Mouse (Mus musculus) CH12.LX (cell line): ENCODE results near the gene Brat1. TPM values are rescaled to one million over a fixed set of nuclear protein-coding genes. Genes with fewer than 3 reads are reported as not detected.
"Not testable (repeated sequence)": the region's sequence is repeated elsewhere in the genome, so short reads cannot be mapped to it uniquely, and the experiment has no call there.

Experiments
- DNase-seq: peaks from one replicate; pipeline ENCODE4 v3.0.0-alpha.2; 2013; ENCODE audit errors: extremely low read depth
- H3K27ac ChIP-seq: 2 replicates; pipeline ENCODE4 v1.5.1; 2012; ENCODE audit warnings: low read depth, mild to moderate bottlenecking, control low read depth, moderate library complexity; ENCODE audit not compliant: insufficient read depth
- H3K27me3 ChIP-seq: replicated peaks from 2 replicates; pipeline ENCODE3; 2012; ENCODE audit warnings: inconsistent platforms
- H3K36me3 ChIP-seq, 2 experiments: replicated peaks in 1 of 2; 2 replicates each; pipeline versions ENCODE3 to v1.6.1; 2012; ENCODE audit warnings: inconsistent platforms in 1 of 2, low read length in 1 of 2, mild to moderate bottlenecking in 1 of 2, mixed read lengths in 1 of 2, moderate library complexity in 1 of 2; ENCODE audit not compliant: control insufficient read depth in 1 of 2, insufficient read depth in 1 of 2
- H3K4me1 ChIP-seq, 2 experiments: 2 replicates each; pipeline ENCODE4 v1.6.1; 2012; ENCODE audit warnings: inconsistent platforms in 1 of 2, moderate library complexity in 1 of 2; ENCODE audit not compliant: insufficient read depth in 2 of 2, control insufficient read depth in 1 of 2
- H3K4me2 ChIP-seq: 2 replicates; pipeline ENCODE4 v1.6.1; 2012; ENCODE audit warnings: low read depth, mild to moderate bottlenecking, control low read depth; ENCODE audit not compliant: poor library complexity, insufficient read depth, severe bottlenecking
- H3K4me3 ChIP-seq, 3 experiments: fragments of 150-350 bp in 1 of 3; sonication (generic) in 1 of 3; replicated peaks in 1 of 3; 2 replicates each; pipeline versions ENCODE3 to v1.5.1; 2011 to 2012; ENCODE audit warnings: low read depth in 2 of 3, low read length in 2 of 3, mild to moderate bottlenecking in 2 of 3, moderate library complexity in 2 of 3, control low read depth in 1 of 3, improper control_type of control experiment in 1 of 3, inconsistent platforms in 1 of 3, mixed read lengths in 1 of 3; ENCODE audit not compliant: poor library complexity in 1 of 3
- H3K79me2 ChIP-seq: replicated peaks from 2 replicates; pipeline ENCODE4 v1.6.1; 2012; ENCODE audit warnings: mild to moderate bottlenecking, moderate library complexity; ENCODE audit not compliant: control insufficient read depth, poor library complexity, insufficient read depth, severe bottlenecking; ENCODE audit errors: extremely low read depth
- H3K9ac ChIP-seq: 2 replicates; pipeline ENCODE4 v1.6.1; 2012; ENCODE audit warnings: low read depth, mild to moderate bottlenecking, control low read depth, moderate library complexity; ENCODE audit not compliant: insufficient read depth
- H3K9me3 ChIP-seq: replicated peaks from 2 replicates; pipeline ENCODE3; 2012; ENCODE audit warnings: low read length, inconsistent platforms, mixed read lengths
- CHD2 ChIP-seq: IDR thresholded peaks from 2 replicates; pipeline ENCODE4 v1.6.1; 2011; ENCODE audit warnings: low read length, improper control_type of control experiment
- CTCF ChIP-seq, 2 experiments: IDR thresholded peaks in 1 of 2; conservative IDR thresholded peaks in 1 of 2; 2 replicates each; pipeline ENCODE4 v1.5.1; 2011 to 2012; ENCODE audit warnings: low read depth in 2 of 2, low read length in 2 of 2, improper control_type of control experiment in 1 of 2, inconsistent platforms in 1 of 2, mild to moderate bottlenecking in 1 of 2, moderate library complexity in 1 of 2
- EP300 ChIP-seq: IDR thresholded peaks from 2 replicates; pipeline ENCODE4 v1.6.1; 2011; ENCODE audit warnings: low read length, improper control_type of control experiment
- GABPA ChIP-seq: IDR thresholded peaks from 2 replicates; pipeline ENCODE4 v1.6.1; 2012; ENCODE audit warnings: low read depth, low read length, improper control_type of control experiment, inconsistent platforms; ENCODE audit not compliant: insufficient replicate concordance
- IRF4 ChIP-seq: IDR thresholded peaks from 2 replicates; pipeline ENCODE4 v1.6.1; 2014; ENCODE audit warnings: low read depth, mild to moderate bottlenecking, inconsistent platforms, low read length, improper control_type of control experiment
- JUN ChIP-seq: IDR thresholded peaks from 2 replicates; pipeline ENCODE4 v1.6.1; 2011; ENCODE audit warnings: low read depth, mild to moderate bottlenecking, low read length, improper control_type of control experiment, moderate library complexity; ENCODE audit not compliant: insufficient read depth
- JUND ChIP-seq: conservative IDR thresholded peaks from 2 replicates; pipeline ENCODE4 v1.6.1; 2011; ENCODE audit warnings: low read depth, low read length, improper control_type of control experiment
- MAFK ChIP-seq: IDR thresholded peaks from 2 replicates; pipeline ENCODE4 v1.6.1; 2011; ENCODE audit warnings: low read length, improper control_type of control experiment; ENCODE audit not compliant: insufficient replicate concordance
- MAX ChIP-seq: IDR thresholded peaks from 2 replicates; pipeline ENCODE4 v1.6.1; 2011; ENCODE audit warnings: low read length, improper control_type of control experiment
- NELFE ChIP-seq: IDR thresholded peaks from 2 replicates; pipeline ENCODE4 v1.6.1; 2011; ENCODE audit warnings: low read depth, low read length, improper control_type of control experiment
- NRF1 ChIP-seq: IDR thresholded peaks from 2 replicates; pipeline ENCODE4 v1.6.1; 2014; ENCODE audit warnings: low read depth, mild to moderate bottlenecking, inconsistent platforms, low read length, improper control_type of control experiment, moderate library complexity
- RAD21 ChIP-seq: IDR thresholded peaks from 2 replicates; pipeline ENCODE4 v1.6.1; 2011; ENCODE audit warnings: low read depth, mild to moderate bottlenecking, low read length, improper control_type of control experiment, moderate library complexity
- RCOR1 ChIP-seq: conservative IDR thresholded peaks from 2 replicates; pipeline ENCODE4 v1.6.1; 2012; ENCODE audit warnings: low read depth, mild to moderate bottlenecking, inconsistent platforms, low read length, improper control_type of control experiment
- SMC3 ChIP-seq: IDR thresholded peaks from 2 replicates; pipeline ENCODE4 v1.6.1; 2011; ENCODE audit warnings: low read depth, low read length, improper control_type of control experiment
- TBP ChIP-seq: conservative IDR thresholded peaks from 2 replicates; pipeline ENCODE4 v1.6.1; 2011; ENCODE audit warnings: low read depth, low read length, improper control_type of control experiment
- USF1 ChIP-seq: IDR thresholded peaks from 2 replicates; pipeline ENCODE4 v1.6.1; 2014; ENCODE audit warnings: low read depth, mild to moderate bottlenecking, inconsistent platforms, low read length, improper control_type of control experiment
- USF2 ChIP-seq: conservative IDR thresholded peaks from 2 replicates; pipeline ENCODE4 v1.6.1; 2011; ENCODE audit warnings: low read depth, low read length, improper control_type of control experiment
- ZC3H11A ChIP-seq: IDR thresholded peaks from 2 replicates; pipeline ENCODE4 v1.6.1; 2012; ENCODE audit warnings: low read depth, mild to moderate bottlenecking, inconsistent platforms, low read length, improper control_type of control experiment
- ZMIZ1 ChIP-seq: IDR thresholded peaks from 2 replicates; pipeline ENCODE4 v1.6.1; 2012; ENCODE audit warnings: low read depth, mild to moderate bottlenecking, inconsistent platforms, low read length, improper control_type of control experiment
- ZNF384 ChIP-seq: IDR thresholded peaks from 2 replicates; pipeline ENCODE4 v1.6.1; 2012; ENCODE audit warnings: low read depth, low read length, improper control_type of control experiment, inconsistent platforms
- dilution Hi-C: fragments of 300-500 bp; cut with MboI; formaldehyde crosslinking; loops from 2 replicates; pipeline ENCODE4 v1.14.3; 2020; ENCODE audit warnings: low sequenced_read_pairs; ENCODE audit not compliant: extremely low pct_unique_long_range_greater_than_20kb, extremely low pct_ligation_motif_present
- in situ Hi-C: fragments of 300-500 bp; cut with MboI; formaldehyde crosslinking; loops from 3 replicates; pipeline ENCODE4 v1.14.3; 2019; ENCODE audit warnings: low sequenced_read_pairs, low pct_ligation_motif_present, low pct_unique_long_range_greater_than_20kb, mixed read lengths
- polyA plus RNA-seq: library from polyadenylated mRNA; unstranded; fragments of >175 nt; gene quantifications from 2 replicates; pipeline ENCODE4 v1.2.1, GENCODE M21; 2012; ENCODE audit warnings: low read depth; ENCODE audit not compliant: insufficient read length
- total RNA-seq, 2 experiments: library from RNA; depleted of rRNA; stranded (reverse); fragments of 300-350 nt in 1 of 2; fragments of >200 nt in 1 of 2; gene quantifications; 2 replicates each; pipeline ENCODE4 v1.2.3; 2012 to 2014

Gene Brat1
- total and polyA plus RNA-seq, 3 experiments: 9.8 to 15.0 (median 10.9) TPM

GRCm38 (mm10) chr5:140663621-140664180 is 41.1 kb upstream of the Brat1 start:
- H3K27ac ChIP-seq: no peak overlapping the region
- dilution Hi-C loops: no loop called here
- H3K4me1 ChIP-seq: peaks cover 9 to 56% of the 10 kb centered on the region in 2 experiments
- peaks cover 1 to 10% of the 10 kb centered on the region in 2 experiments for H3K36me3 ChIP-seq
- H3K27me3 ChIP-seq: no peaks in the 10 kb centered on the region
- no peak overlapping the region for H3K9ac ChIP-seq
- no peaks in the 10 kb centered on the region for H3K79me2 ChIP-seq
- H3K9me3 ChIP-seq: peaks cover 2% of the 10 kb centered on the region
- peak; percentile 56 for DNase-seq
- no peak overlapping the region for H3K4me2 ChIP-seq
- peak; percentile 47 for TF ChIP-seq RAD21
- TF ChIP-seq SMC3: peak; percentile 73
- TF ChIP-seq CTCF (conservative IDR thresholded peaks at IDR 0.05 in 1 of 2, IDR thresholded peaks at IDR 0.05 in 1 of 2; ENCODE audit: low read depth in 2 of 2, low read length in 2 of 2): peak; percentile 53 to 73; a peak in 3 of 4 replicates
- TF ChIP-seq USF2: no peak
- TF ChIP-seq, all 38 proteins: peak for 3
- H3K4me3 ChIP-seq: no peak overlapping the region
- in situ Hi-C loops: no loop called here

- no peak for DNase-seq
- no peak overlapping the region for H3K4me2 ChIP-seq
- H3K79me2 ChIP-seq: no peaks in the 10 kb centered on the region
- peaks cover 30 to 63% of the 10 kb centered on the region in 2 experiments for H3K36me3 ChIP-seq
- H3K27me3 ChIP-seq: no peaks in the 10 kb centered on the region
- in situ Hi-C loops (no loop called here), dilution Hi-C loops (no loop called here)
- H3K27ac ChIP-seq: no peak overlapping the region
- no peak overlapping the region for H3K4me3 ChIP-seq
- no peak overlapping the region for H3K9ac ChIP-seq
- TF ChIP-seq ZC3H11A: no peak
- TF ChIP-seq TBP: no peak
- TF ChIP-seq SMC3: no peak
- TF ChIP-seq GABPA: no peak
- no peak for TF ChIP-seq ZNF384
- TF ChIP-seq JUN: no peak
- no peak for TF ChIP-seq CTCF (conservative IDR thresholded peaks at IDR 0.05 in 1 of 2, IDR thresholded peaks at IDR 0.05 in 1 of 2; ENCODE audit: low read depth in 2 of 2, low read length in 2 of 2)
- TF ChIP-seq IRF4: no peak
- TF ChIP-seq JUND: no peak
- TF ChIP-seq EP300: no peak
- no peak for TF ChIP-seq MAFK
- no peak for TF ChIP-seq NELFE
- TF ChIP-seq USF2: no peak
- no peak for TF ChIP-seq MAX
- no peak for TF ChIP-seq NRF1
- no peak for TF ChIP-seq RAD21
- TF ChIP-seq CHD2: no peak
- TF ChIP-seq RCOR1: no peak
- no peak for TF ChIP-seq USF1
- TF ChIP-seq ZMIZ1: no peak
- H3K9me3 ChIP-seq: peaks cover 11% of the 10 kb centered on the region
- H3K4me1 ChIP-seq: peaks cover 0 to 26% of the 10 kb centered on the region in 2 experiments; a peak in 2 of 4 replicates
Observed at GRCm38 (mm10) chr5:140672115-140672514, 32.7 kb upstream of the Brat1 start.

GRCm38 (mm10) chr5:140672603-140673002 is 32.2 kb upstream of the Brat1 start:
- H3K9ac ChIP-seq, H3K4me3 ChIP-seq, in situ Hi-C loops, H3K27me3 ChIP-seq, H3K27ac ChIP-seq, H3K4me2 ChIP-seq, dilution Hi-C loops, DNase-seq, H3K79me2 ChIP-seq: not testable (repeated sequence)
- Histone ChIP-seq H3K9me3 (peaks cover 11% of the 10 kb centered on the region), H3K4me1 (peaks cover 0 to 30% of the 10 kb centered on the region in 2 experiments; a peak in 2 of 4 replicates), H3K36me3 (peaks cover 30 to 65% of the 10 kb centered on the region in 2 experiments)
